Mouse (Mus musculus) erythroid progenitor cell, adult 5-6 weeks (primary cell): ENCODE data around the gene Gnai2. TPM values are rescaled to one million over a fixed set of nuclear protein-coding genes. Genes with fewer than 3 reads are reported as not detected.

Experiments used
- ATAC-seq: replicated peaks from 2 replicates; pipeline ENCODE4 v1.8.0; 2016; ENCODE audit warnings: moderate number of reproducible peaks, mild to moderate bottlenecking, moderate TSS enrichment, inconsistent platforms; ENCODE audit not compliant: poor library complexity, low FRiP score, severe bottlenecking
- total RNA-seq, 2 experiments: library from RNA; stranded (forward) in 1 of 2; stranded (reverse) in 1 of 2; fragments of 150-400 nt in 1 of 2; fragments of 186-747, 209-891 nt in 1 of 2; gene quantifications; 2 replicates each; pipeline versions ENCODE4 v1.2.3 to v1.2.4; 2015 to 2017; ENCODE audit warnings: low replicate concordance in 2 of 2

Gnai2 gene
- total RNA-seq, 2 experiments from 2014 or later = 357 to 382 TPM

- no peak for ATAC-seq
These were observed 24.8 kb upstream of the Gnai2 start for GRCm38 (mm10) chr9:107659961-107660360.

DNA sequence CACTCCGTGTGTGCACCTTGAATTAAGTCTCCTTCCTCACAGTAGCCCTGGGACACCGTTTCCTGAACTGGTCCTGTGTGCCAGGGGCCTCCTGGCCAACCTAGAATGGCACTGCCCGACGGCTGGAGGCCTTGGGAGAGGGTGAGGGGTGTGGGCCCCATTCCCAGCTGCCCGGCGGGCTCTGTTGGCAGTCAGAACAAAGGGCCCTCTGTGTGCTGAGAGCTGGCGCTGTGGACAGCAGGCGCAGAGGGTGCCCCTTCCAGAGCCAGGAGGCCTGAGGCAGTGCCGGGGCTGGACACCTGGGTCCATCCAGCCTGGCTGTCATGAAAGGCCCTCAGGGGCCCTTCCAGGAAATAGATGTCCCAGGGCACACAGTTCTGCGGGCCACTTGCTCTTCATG is 24.4 kb upstream of the Gnai2 start:
- no peak for ATAC-seq

DNA sequence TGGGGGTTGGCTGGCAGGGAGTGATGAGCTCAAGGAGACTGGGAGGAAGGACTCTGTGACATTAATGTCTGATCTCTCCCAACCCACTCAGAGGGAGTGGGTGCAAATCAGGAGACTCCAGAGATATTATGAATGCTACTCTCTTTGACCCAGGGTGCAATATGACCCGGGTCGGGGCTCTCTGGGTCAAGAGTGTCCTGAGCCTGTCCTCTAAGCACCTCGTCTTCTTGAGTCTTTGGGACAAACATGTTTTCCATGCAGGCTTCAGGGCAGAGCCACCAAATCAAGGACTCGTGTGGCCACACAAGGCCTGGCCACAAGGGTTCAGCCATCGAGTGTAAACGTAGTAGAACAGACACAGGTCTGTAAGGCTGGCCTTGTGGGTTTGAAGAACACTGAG is 22.9 kb upstream of the Gnai2 start:
- no peak for ATAC-seq

GRCm38 (mm10) chr9:107657144-107657543 is 22.0 kb upstream of the Gnai2 start:
- ATAC-seq = no peak

DNA sequence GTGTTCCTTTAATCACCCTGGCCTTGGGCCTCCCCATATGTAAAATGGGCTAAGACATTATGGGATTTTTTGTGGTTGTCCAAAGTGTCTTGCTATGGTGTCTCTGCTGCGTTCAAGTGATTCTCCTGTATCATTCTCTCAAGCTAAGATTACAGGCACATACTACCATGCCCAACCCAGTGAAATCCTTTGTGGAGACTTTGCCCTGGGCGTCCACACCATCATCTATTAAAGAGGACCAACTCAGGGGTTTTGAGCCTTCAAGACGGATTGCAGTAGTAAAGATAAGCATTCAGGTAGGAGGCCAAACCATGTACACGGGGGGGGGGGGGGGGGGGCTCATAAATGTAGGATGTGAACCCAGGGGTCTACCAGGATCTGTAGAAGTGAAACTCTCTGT is 19.4 kb upstream of the Gnai2 start:
- ATAC-seq = no peak

DNA sequence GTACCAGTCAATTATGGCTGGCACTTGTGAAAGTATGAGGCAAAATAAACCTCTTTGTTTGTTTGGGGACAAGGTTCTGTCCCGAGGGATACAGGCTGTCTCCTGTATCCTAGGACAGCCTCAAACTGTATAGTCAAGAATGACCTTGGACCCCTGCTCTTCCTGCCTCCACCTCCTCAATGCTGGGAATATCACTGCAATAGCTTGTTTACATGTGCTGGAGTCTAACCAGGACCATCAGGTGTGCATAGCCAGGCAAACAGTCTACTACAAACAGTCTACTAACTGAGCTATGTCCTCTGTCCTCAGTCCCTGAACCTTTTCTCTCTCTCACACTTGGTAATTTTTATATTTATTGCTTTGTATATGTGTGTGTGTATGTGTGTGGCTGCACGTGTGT is 18.3 kb upstream of the Gnai2 start:
- ATAC-seq = no peak

DNA sequence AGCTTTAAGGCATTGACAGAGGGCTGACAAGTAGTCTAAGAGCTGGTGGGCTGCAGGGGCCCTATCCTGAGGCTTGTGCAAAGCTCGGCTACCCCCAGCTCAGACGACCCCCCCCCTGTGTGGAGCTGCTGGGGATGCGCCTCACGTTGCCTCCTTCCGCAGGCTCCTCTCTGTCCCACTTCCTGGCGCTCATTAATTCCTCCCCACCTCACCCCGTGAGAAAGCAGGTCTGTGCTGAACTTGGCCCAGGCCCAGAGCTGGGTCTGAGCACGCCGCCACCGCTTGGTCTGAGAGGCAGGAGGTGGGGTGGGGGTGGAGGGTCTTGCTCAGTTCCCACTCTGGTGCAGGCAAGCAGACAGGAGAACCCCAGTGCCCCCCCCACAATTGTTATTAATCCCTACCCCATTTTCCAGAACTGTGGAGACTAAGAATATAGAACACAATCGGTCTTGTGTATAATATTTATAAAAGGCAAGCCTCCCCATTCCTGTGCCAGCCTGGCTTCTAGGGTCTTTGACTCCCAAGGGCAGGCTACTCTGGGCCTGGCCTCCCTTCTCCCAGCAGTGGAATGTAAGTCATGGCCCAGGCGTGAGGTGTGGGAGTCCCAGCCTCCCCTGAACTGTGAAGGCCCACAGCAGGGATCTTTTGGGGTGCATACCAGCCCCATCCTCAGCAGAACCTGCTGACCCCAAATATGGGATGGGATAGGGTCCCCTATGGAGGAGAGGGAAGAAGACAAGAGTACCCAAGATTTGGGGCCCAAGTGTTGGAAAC is 15.7 kb upstream of the Gnai2 start:
- no peak for ATAC-seq

- no peak for ATAC-seq
These were observed 15.1 kb upstream of the Gnai2 start for GRCm38 (mm10) chr9:107650225-107650624.

DNA sequence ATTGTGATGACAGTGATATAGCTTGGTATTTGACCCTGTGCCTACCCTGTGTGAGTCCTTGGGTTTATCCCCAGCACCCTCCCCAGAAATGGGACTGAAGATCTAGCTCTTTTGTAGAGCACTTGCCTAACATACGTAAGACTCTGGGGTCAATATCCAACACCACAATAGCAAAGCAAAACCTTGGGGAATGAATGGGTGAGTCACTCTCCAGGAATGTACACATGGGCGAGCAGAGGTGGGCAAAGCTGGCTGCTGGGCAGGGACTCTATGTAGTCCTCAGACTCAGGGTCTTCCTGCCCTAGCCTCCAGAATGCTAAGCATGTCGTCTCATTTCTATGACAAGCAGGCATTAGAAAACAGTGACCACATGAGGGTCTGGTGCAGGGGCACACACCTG is 13.6 kb upstream of the Gnai2 start:
- ATAC-seq = no peak

DNA sequence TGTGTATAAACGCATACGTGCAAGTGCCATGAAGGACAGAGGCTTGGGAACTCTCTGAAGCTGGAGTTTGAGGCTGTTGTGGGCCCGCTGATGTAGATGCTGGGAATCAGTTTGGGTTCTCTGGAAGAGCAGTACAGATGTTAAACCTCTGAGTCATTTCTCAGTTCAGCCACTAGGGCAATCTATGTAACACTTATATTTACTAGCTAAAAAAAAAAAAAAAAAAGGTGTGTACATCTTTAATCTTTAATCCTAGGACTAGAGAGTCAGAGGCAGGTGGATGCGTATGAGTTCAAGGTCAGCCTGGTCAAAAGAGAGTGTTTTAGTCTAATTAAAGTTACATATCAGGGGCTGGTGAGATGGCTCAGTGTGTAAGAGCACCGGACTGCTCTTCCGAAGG is 11.8 kb upstream of the Gnai2 start:
- no peak for ATAC-seq

DNA sequence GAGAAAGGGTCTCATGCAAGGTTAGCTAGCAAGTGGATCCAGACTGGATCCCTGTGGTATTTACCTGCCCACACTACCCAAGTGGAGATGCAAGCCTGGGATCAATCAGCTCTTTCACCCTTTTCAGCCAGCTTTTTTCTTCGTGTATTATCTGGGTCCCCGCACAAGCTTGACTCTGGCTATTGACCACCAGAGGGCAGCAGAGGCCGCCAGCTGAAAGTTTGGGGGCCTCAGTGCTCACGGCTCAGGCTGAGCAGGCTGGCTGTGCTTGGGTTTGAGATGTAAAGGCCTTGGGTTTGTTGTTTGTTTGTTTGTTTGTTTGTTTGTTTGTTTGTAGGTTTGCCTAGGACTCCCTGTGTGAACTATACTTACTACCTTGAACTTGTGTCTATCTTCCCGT is 10.4 kb upstream of the Gnai2 start:
- peak; percentile 67; the same call in 1 of the 2 replicates for ATAC-seq

GRCm38 (mm10) chr9:107645153-107645510 is 10.0 kb upstream of the Gnai2 start:
- no peak for ATAC-seq

GRCm38 (mm10) chr9:107644495-107645152 is 9.5 kb upstream of the Gnai2 start:
- ATAC-seq = peak; percentile 97

DNA sequence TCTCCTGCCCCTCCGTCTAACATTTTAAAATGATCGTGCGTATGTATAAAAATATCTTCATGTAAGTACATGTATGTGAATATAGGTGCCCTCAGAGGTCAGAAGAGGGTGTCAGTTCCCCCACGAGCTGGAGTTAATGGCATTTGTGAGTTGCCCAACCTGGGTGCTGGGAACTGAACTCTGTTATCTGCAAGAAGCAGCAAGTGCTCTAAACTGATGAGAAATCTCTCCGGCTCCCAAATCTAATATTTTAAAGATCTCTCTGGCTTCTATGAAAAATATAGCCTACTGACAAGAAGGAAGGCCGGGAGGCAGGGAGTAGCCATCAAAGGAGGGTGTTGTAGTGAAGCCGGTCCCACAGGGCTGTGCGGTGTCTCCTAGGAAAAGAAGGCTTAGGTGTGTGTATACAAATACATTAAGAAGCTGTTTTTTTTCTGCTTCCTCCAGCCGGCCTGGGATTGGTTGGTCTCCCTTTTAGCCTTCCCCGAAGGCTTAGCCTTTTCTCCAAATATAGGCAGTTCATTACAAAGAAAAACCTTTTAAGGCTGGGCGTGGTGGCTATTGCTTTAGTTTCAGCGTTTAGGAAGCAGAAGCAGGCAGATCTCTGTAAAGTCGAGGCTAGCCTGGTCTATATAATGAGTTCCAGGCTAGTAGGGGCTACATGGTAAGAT is 8.5 kb upstream of the Gnai2 start:
- no peak for ATAC-seq

DNA sequence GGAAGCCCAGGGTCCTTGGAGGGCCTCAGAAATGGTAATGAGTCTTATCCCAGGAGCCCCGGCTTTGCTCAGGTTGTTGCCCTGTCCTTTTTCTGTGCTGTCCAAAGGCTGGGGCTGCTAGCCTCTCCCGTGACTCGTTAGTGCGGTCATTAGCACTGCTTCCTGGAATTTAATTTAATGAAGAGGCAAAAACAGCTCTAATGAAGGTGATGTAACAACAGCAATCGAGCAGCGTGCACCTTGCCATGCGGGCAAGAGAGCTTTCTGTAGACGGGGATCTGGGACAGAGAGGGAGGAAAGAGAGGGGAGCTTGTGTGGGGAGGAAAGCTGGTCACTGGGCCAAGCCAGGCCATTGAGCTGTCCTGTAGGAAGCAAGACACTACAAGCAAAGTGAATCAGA is 6.5 kb upstream of the Gnai2 start:
- no peak for ATAC-seq

GRCm38 (mm10) chr9:107640257-107640772 is 5.1 kb upstream of the Gnai2 start:
- ATAC-seq = no peak

DNA sequence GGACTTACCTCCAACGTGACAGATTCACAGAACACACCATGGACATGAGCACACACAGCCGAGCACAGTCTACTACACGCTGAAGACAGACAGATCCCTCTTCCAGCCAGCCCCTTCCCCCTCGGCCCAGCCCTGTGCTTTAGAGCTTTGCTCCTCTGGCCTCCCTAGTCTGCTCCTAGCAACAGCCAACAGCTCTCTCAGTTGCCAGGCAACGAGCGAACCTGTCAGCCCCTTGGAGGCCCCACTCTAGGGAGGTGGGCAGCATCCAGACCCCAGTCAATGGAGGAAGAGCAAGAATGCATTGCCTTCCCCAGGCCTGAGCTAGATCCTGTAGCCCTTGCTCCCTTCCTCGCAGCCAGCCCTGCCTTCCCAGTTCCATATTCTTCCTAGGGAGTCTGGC is 1.9 kb upstream of the Gnai2 start:
- ATAC-seq = no peak

DNA sequence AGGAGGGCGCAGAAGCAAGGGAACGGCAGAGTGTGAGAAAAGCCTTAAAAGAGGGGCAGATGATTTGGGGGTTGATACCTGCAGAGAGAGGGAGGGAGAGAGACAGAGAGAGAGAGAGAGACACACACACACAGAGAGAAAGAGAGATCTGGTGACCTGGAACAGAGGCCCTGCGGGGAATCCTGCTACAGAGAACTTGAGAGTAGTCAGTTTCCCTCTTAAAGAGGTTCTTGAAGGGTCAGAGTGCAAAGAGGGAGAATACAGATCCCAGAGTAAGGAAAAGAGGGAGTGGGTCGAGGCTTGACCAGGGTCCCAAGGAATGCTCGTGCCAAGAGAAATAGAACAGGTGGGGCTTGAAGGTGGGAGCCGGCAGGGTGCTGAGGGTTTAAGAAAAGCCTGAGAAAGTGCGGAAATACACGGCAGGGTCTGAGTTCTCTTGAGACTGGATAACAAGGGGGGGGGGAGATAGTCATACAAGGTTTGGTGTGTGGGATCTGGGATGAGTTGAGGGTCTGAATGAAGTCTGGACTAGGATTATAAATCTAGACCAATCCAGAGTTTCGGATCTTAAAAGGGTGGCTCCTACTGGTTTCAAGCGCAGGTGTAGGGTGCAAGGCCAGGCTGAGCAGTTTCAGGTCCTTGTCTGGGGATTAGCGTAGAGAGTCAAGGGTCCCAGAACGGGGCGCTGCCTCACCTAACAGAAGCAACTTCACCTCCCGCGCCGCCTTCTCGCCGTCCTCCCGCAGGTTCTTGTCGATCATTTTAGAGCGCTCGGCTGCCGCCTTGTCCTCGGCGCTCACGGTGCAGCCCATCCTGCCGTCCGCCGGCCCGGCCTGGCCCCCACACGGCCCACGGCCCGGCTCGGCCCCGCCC is 525 bp downstream of the Gnai2 start:
- ATAC-seq = no peak

GRCm38 (mm10) chr9:107633661-107634405 is 1.3 kb downstream of the Gnai2 start:
- peak; percentile 32; the same call in 1 of the 2 replicates for ATAC-seq
